Mouse (Mus musculus) layer of hippocampus, postnatal 14 days (tissue): ENCODE measurements at regions not wholly inside any gene's neighbourhood (a gene's known extent, or its start where the extent isn't known, plus 50 kb on each side); places are given as distances from the start of the nearest gene placed in this dataset.
A peak's percentile ranks its signal among the peaks of the same experiment; 100 is the strongest.
"Not testable (repeated sequence)": the region's sequence is repeated elsewhere in the genome, so short reads cannot be mapped to it uniquely, and the experiment has no call there.

Source experiments
- DNase-seq, 2 experiments: peaks; one replicate each; pipeline ENCODE4 v3.0.0; 2021 to 2022; ENCODE audit warnings: low spot score in 2 of 2, mixed read lengths in 1 of 2

- no peak for DNase-seq
Measured at GRCm38 (mm10) chr3:118194754-118195153, 326.0 kb upstream of the Snx7 start.

GRCm38 (mm10) chr3:118189382-118189781, 320.6 kb upstream of the Snx7 start:
- DNase-seq: no peak

GRCm38 (mm10) chr3:118177446-118177845, 308.7 kb upstream of the Snx7 start:
- DNase-seq: no peak

GRCm38 (mm10) chr3:118162916-118163315, 294.2 kb upstream of the Snx7 start:
- DNase-seq: no peak

GRCm38 (mm10) chr3:118144788-118145187, 276.1 kb upstream of the Snx7 start:
- DNase-seq: no peak

GRCm38 (mm10) chr3:118141731-118142130, 273.0 kb upstream of the Snx7 start:
- DNase-seq: peak; percentile 28 to 49

- DNase-seq: peak in 1 of 2 experiments; percentile 20
Measured at GRCm38 (mm10) chr3:118140108-118140507, 271.4 kb upstream of the Snx7 start.

GRCm38 (mm10) chr3:118128349-118128748, 259.6 kb upstream of the Snx7 start:
- DNase-seq: not testable (repeated sequence)

GRCm38 (mm10) chr3:118102635-118103034, 233.9 kb upstream of the Snx7 start:
- DNase-seq: no peak

GRCm38 (mm10) chr3:118084508-118084907, 215.8 kb upstream of the Snx7 start:
- no peak for DNase-seq

GRCm38 (mm10) chr3:118072363-118072762, 203.6 kb upstream of the Snx7 start:
- no peak for DNase-seq

- DNase-seq: no peak
Measured at GRCm38 (mm10) chr3:118070129-118070528, 201.4 kb upstream of the Snx7 start.

GRCm38 (mm10) chr3:118063679-118064078, 194.9 kb upstream of the Snx7 start:
- peak in 1 of 2 experiments; percentile 48 for DNase-seq

- no peak for DNase-seq
Measured at GRCm38 (mm10) chr3:118062569-118062968, 193.8 kb upstream of the Snx7 start.

- no peak for DNase-seq
Measured at GRCm38 (mm10) chr3:118047016-118047415, 178.3 kb upstream of the Snx7 start.

- DNase-seq: no peak
Measured at GRCm38 (mm10) chr3:118046536-118046935, 177.8 kb upstream of the Snx7 start.

GRCm38 (mm10) chr3:118036501-118036900, 167.8 kb upstream of the Snx7 start:
- no peak for DNase-seq

- DNase-seq: no peak
Measured at GRCm38 (mm10) chr3:117995401-117995800, 126.7 kb upstream of the Snx7 start.

- no peak for DNase-seq
Measured at GRCm38 (mm10) chr3:117994110-117994509, 125.4 kb upstream of the Snx7 start.

- DNase-seq: no peak
Measured at GRCm38 (mm10) chr3:117990561-117990960, 121.8 kb upstream of the Snx7 start.

- no peak for DNase-seq
Measured at GRCm38 (mm10) chr3:117988443-117988842, 119.7 kb upstream of the Snx7 start.

GRCm38 (mm10) chr3:117975638-117976037, 106.9 kb upstream of the Snx7 start:
- no peak for DNase-seq

GRCm38 (mm10) chr3:117968805-117969204, 100.1 kb upstream of the Snx7 start:
- peak in 1 of 2 experiments; percentile 42 for DNase-seq

GRCm38 (mm10) chr3:117938426-117938825, 69.7 kb upstream of the Snx7 start:
- no peak for DNase-seq
